In the genomic region with DNA sequence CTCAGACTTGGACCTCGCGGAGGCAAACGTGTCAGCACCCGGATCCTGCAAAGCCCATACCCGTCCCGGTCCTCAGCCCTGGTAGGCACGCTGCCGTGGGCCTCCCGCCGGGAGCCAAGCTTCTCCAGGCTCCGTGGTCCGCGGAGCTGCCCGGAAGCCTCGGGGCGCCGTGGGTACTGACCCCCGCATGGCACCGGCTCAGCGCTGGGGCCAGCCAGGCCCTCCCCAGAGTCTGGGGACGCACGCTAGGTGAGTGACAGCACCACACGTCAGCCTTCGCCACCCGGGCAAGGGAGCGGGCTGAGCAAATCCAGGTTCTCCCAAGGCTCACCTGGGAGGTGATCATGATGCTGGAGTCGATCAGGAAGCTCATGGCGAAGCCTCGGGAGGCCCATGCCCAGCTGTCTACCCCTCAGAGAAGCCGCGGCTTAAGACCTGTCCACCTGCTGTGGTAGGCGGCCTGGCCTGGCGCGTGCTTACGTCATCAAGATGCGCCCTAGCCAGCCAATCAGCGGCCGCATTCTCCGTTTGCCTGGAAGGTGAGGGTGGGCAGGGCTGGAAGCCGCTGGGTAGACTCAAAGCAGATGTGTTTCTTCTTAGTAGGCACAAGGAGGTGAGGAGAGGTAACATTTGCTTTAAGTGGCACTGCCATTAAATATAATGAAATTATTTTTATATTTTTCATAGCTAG, we compare ENCODE assay signal across 8 mouse cellular contexts. TPM values are rescaled to one million over a fixed set of nuclear protein-coding genes. Genes with fewer than 3 reads are reported as not detected.
A peak's percentile ranks its signal among the peaks of the same experiment; 100 is the strongest.
DNase-seq lines count a peak whose midpoint lies in the region; ATAC-seq lines count a peak whose summit lies in the region.

Gene Gpr89, minus strand, starts transcription at position 496 of the 691 bp plus-strand sequence.

- H3K4me2 ChIP-seq in heart, embryonic 14.5 days (ENCODE audit: low read length): peak within 1 kb of the TSS; percentile 92
- peak within 1 kb of the TSS; percentile 91 for H3K4me2 ChIP-seq in liver, embryonic 13.5 days
- peak within 1 kb of the TSS; percentile 83 for H3K4me2 ChIP-seq in stomach, embryonic 16.5 days (ENCODE audit: low read depth, low read length)

- H3K9me3 ChIP-seq in heart, embryonic 14.5 days (ENCODE audit: control insufficient read depth, low read length): no peaks in the 10 kb centered on the region
- no peaks in the 10 kb centered on the region for H3K9me3 ChIP-seq in liver, embryonic 13.5 days (replicated peaks)
- no peaks in the 10 kb centered on the region for H3K9me3 ChIP-seq in stomach, embryonic 16.5 days (replicated peaks; ENCODE audit: control insufficient read depth, low read length)

- under 1% methylated on average over 40 of the region's 40 CpGs for WGBS in heart, embryonic 14.5 days
- WGBS in liver, embryonic 13.5 days (ENCODE audit: insufficient replicate concordance): under 1% methylated on average over 39 of the region's 40 CpGs
- under 1% methylated on average over 40 of the region's 40 CpGs for WGBS in stomach, embryonic 16.5 days

- peak within 1 kb of the TSS; percentile 77 for H3K9ac ChIP-seq in heart, embryonic 14.5 days (ENCODE audit: low read length)
- H3K9ac ChIP-seq in liver, embryonic 13.5 days: peak within 1 kb of the TSS; percentile 91
- H3K9ac ChIP-seq in stomach, embryonic 16.5 days (ENCODE audit: low read length): peak within 1 kb of the TSS; percentile 91

- DNase-seq in c-Kit-negative CD71-positive TER-119-positive erythroid progenitor cells, embryonic 14.5 days (ENCODE audit: low read depth, low spot score): peak; percentile 86
- DNase-seq in fibroblast of lung, adult 2 months (ENCODE audit: low read depth): peak; percentile 67
- peak; percentile 96 for DNase-seq in kidney, postnatal 14 days
- DNase-seq in liver, embryonic 13.5 days: peak; percentile 93
- peak; percentile 97 for DNase-seq in neural tube, embryonic 10.5 days (ENCODE audit: extremely low spot score, low spot score)

- no peaks in the 10 kb centered on the region for H3K36me3 ChIP-seq in heart, embryonic 14.5 days (ENCODE audit: control insufficient read depth, insufficient read depth, low read length)
- H3K36me3 ChIP-seq in liver, embryonic 13.5 days: no peaks in the 10 kb centered on the region
- H3K36me3 ChIP-seq in stomach, embryonic 16.5 days (ENCODE audit: control insufficient read depth, insufficient read depth, low read length): no peaks in the 10 kb centered on the region

- H3K4me1 ChIP-seq in heart, embryonic 14.5 days (ENCODE audit: control insufficient read depth in 2 of 2, insufficient read depth in 2 of 2, low read length in 2 of 2): peaks cover 0 to 5% of the 10 kb centered on the region in 2 experiments; a peak in 2 of 4 replicates
- peaks cover 33% of the 10 kb centered on the region for H3K4me1 ChIP-seq in liver, embryonic 13.5 days (replicated peaks)
- peaks cover 12% of the 10 kb centered on the region; the same call in 1 of the 2 replicates for H3K4me1 ChIP-seq in stomach, embryonic 16.5 days (ENCODE audit: control insufficient read depth, insufficient read depth, low read length)

- peak within 1 kb of the TSS; percentile 63 to 96 for H3K4me3 ChIP-seq in heart, embryonic 14.5 days (ENCODE audit: control insufficient read depth in 1 of 2, insufficient read depth in 1 of 2, low read depth in 1 of 2, low read length in 2 of 2)
- H3K4me3 ChIP-seq in liver, embryonic 13.5 days (replicated peaks): peak within 1 kb of the TSS; percentile 91
- H3K4me3 ChIP-seq in stomach, embryonic 16.5 days (replicated peaks; ENCODE audit: low read length): peak within 1 kb of the TSS; percentile 84

- no peaks in the 10 kb centered on the region for H3K27me3 ChIP-seq in heart, embryonic 14.5 days (ENCODE audit: control insufficient read depth, insufficient read depth, low read length)
- H3K27me3 ChIP-seq in liver, embryonic 13.5 days: 0 out of 2 replicates have a peak, but pooled peaks cover 7% of the 10 kb centered on the region
- no peaks in the 10 kb centered on the region for H3K27me3 ChIP-seq in stomach, embryonic 16.5 days (ENCODE audit: control insufficient read depth, insufficient read depth, low read length)

- H3K27ac ChIP-seq in heart, embryonic 14.5 days (replicated peaks in 1 of 2; ENCODE audit: control insufficient read depth in 1 of 2, insufficient read depth in 1 of 2, low read depth in 2 of 2, low read length in 2 of 2): no peak within 1 kb of the TSS; a peak in 1 of 4 replicates
- peak within 1 kb of the TSS; percentile 57 for H3K27ac ChIP-seq in liver, embryonic 13.5 days
- peak within 1 kb of the TSS; percentile 1; the same call in 1 of the 2 replicates for H3K27ac ChIP-seq in stomach, embryonic 16.5 days (ENCODE audit: low read length)

- ATAC-seq in CD4-positive, CD25-positive, alpha-beta regulatory T cell, adult 4 months: peak; percentile 97
- ATAC-seq in heart, embryonic 14.5 days (ENCODE audit: insufficient number of reproducible peaks, insufficient read depth, low FRiP score, low read depth): peak; percentile 84
- peak; percentile 97 for ATAC-seq in liver, embryonic 13.5 days (ENCODE audit: low read depth)
- ATAC-seq in stomach, embryonic 16.5 days (ENCODE audit: insufficient read depth, low FRiP score): peak; percentile 96

RNA-seq across cellular contexts. Expression of gene Gpr89, which starts in this region (rescaled TPM):
- 10 to 100 TPM; 30.1 to 39.6 TPM for polyA plus RNA-seq in CD4-positive, CD25-positive, alpha-beta regulatory T cell, adult 4 months (2017; shearing (Covaris generic))
- polyA plus RNA-seq in heart, embryonic 14.5 days (2014; fragmentation: Nextera tagmentation; extraction: Ambion mirVana): 28.6 and 29.8 TPM in 2 replicates
- 31.0 and 31.7 TPM in 2 replicates for polyA plus RNA-seq in liver, embryonic 13.5 days (2015; fragmentation: Nextera tagmentation; extraction: Ambion mirVana)
- polyA plus RNA-seq in stomach, embryonic 16.5 days (2015; fragmentation: Nextera tagmentation; extraction: Ambion mirVana): 45.6 and 50.3 TPM in 2 replicates

Comparison
In these comparisons a context has a peak if more than half of its experiments do, and no peak if none do; other contexts are left out.
1. H3K27ac ChIP-seq: peak in liver, embryonic 13.5 days (single experiment) and stomach, embryonic 16.5 days (single experiment); none in heart, embryonic 14.5 days (0 of 2).
2. Peak in every context shown above with its lines, with median percentiles within 50 percentile points of each other: ATAC-seq, DNase-seq, H3K4me2 ChIP-seq, H3K4me3 ChIP-seq and H3K9ac ChIP-seq.